Mouse (Mus musculus): ENCODE measurements around the gene Nadk2. TPM values are rescaled to one million over a fixed set of nuclear protein-coding genes. Genes with fewer than 3 reads are reported as not detected.

Gene Nadk2
- polyA plus RNA-seq, 1 experiment from 2014 or later: 33.0 TPM

DNA sequence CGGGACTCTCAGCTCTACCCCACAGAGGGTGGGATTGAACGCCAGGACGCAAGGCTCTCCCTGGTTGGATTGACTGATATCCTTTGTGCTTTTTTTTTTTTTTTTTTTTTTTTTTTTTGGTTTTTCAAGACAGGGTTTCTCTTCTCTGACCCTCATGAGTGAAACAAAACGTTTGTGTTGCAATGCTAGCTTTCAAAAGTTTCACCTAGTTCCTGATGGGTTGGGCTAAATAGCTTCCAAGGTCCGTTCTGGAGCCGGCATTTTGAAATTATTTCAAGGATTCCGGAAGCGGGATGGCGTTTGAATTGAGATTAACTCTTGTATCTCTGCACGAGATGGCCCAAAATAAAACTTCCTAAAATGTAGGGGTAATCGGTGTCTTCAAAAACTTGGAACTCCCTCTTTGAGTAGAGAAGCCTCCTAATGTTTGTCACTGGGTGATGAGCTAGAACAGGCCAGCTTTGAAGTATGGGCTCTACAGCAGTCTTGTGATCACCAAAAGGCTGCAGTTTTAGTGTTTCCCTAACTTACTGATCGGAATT is 2.1 kb downstream of the Nadk2 start:
- H3K4me1 ChIP-seq (ENCODE audit: control insufficient read depth, insufficient read depth, low read length): peaks cover 30% of the 10 kb centered on the region; the same call in 1 of the 2 replicates
- ATAC-seq (ENCODE audit: low FRiP score, low TSS enrichment): no peak
- peak overlapping the region; percentile 90; the same call in 1 of the 2 replicates for H3K4me3 ChIP-seq (ENCODE audit: low read length)
- no peak overlapping the region for H3K9ac ChIP-seq (ENCODE audit: low read depth, low read length)
- H3K36me3 ChIP-seq (ENCODE audit: control insufficient read depth, insufficient read depth, low read length): no peaks in the 10 kb centered on the region
- H3K27me3 ChIP-seq (ENCODE audit: control insufficient read depth, insufficient read depth, low read length): no peaks in the 10 kb centered on the region
- no peak overlapping the region for H3K27ac ChIP-seq (ENCODE audit: low read depth, low read length)
- H3K4me2 ChIP-seq (replicated peaks; ENCODE audit: low read depth, low read length): peak overlapping the region; percentile 72
- WGBS: 52% methylated on average over 12 of the region's 12 CpGs
- no peaks in the 10 kb centered on the region for H3K9me3 ChIP-seq (ENCODE audit: control insufficient read depth, low read length)

DNA sequence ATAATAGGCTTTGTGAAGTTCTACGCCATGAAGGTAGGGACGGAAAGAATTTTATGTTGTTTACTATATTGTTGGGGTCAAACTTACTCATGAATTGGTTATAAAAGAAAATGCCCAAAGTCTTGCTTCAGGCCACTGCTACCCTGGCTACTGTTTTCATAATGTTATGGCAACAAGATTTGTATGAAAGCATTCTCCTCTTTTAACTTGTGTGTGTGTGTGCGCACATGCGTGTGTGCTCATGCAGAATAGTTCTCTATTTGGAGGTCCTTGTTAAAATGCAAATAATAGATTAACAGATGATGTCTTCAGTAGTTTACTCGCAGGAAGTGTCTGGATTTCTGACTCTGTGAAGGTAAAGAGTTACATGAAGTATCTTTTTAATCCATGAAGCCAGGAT is 2.6 kb downstream of the Nadk2 start:
- no peaks in the 10 kb centered on the region for H3K36me3 ChIP-seq (ENCODE audit: control insufficient read depth, insufficient read depth, low read length)
- ATAC-seq (ENCODE audit: low FRiP score, low TSS enrichment): no peak
- no peak overlapping the region for H3K4me2 ChIP-seq (replicated peaks; ENCODE audit: low read depth, low read length)
- no peak overlapping the region for H3K9ac ChIP-seq (ENCODE audit: low read depth, low read length)
- no peak overlapping the region for H3K4me3 ChIP-seq (ENCODE audit: low read length)
- no peak overlapping the region; the same call in 1 of the 2 replicates for H3K27ac ChIP-seq (ENCODE audit: low read depth, low read length)
- peaks cover 31% of the 10 kb centered on the region; the same call in 1 of the 2 replicates for H3K4me1 ChIP-seq (ENCODE audit: control insufficient read depth, insufficient read depth, low read length)
- 73% methylated on average over 5 of the region's 5 CpGs for WGBS
- no peaks in the 10 kb centered on the region for H3K9me3 ChIP-seq (ENCODE audit: control insufficient read depth, low read length)
- H3K27me3 ChIP-seq (ENCODE audit: control insufficient read depth, insufficient read depth, low read length): no peaks in the 10 kb centered on the region

GRCm38 (mm10) chr15:9074139-9074538 is 3.1 kb downstream of the Nadk2 start:
- H3K4me2 ChIP-seq (replicated peaks; ENCODE audit: low read depth, low read length): no peak overlapping the region
- H3K9ac ChIP-seq (ENCODE audit: low read depth, low read length): no peak overlapping the region
- H3K36me3 ChIP-seq (ENCODE audit: control insufficient read depth, insufficient read depth, low read length): no peaks in the 10 kb centered on the region
- no peaks in the 10 kb centered on the region for H3K9me3 ChIP-seq (ENCODE audit: control insufficient read depth, low read length)
- no peak overlapping the region for H3K27ac ChIP-seq (ENCODE audit: low read depth, low read length)
- no peak overlapping the region for H3K4me3 ChIP-seq (ENCODE audit: low read length)
- H3K4me1 ChIP-seq (ENCODE audit: control insufficient read depth, insufficient read depth, low read length): peaks cover 35% of the 10 kb centered on the region; the same call in 1 of the 2 replicates
- ATAC-seq (ENCODE audit: low FRiP score, low TSS enrichment): no peak
- 26% methylated on average over 2 of the region's 2 CpGs for WGBS
- H3K27me3 ChIP-seq (ENCODE audit: control insufficient read depth, insufficient read depth, low read length): no peaks in the 10 kb centered on the region

GRCm38 (mm10) chr15:9074671-9075070 is 3.6 kb downstream of the Nadk2 start:
- 24% methylated on average over 4 of the region's 4 CpGs for WGBS
- no peaks in the 10 kb centered on the region for H3K27me3 ChIP-seq (ENCODE audit: control insufficient read depth, insufficient read depth, low read length)
- ATAC-seq (ENCODE audit: low FRiP score, low TSS enrichment): no peak
- no peak overlapping the region for H3K9ac ChIP-seq (ENCODE audit: low read depth, low read length)
- H3K36me3 ChIP-seq (ENCODE audit: control insufficient read depth, insufficient read depth, low read length): no peaks in the 10 kb centered on the region
- H3K27ac ChIP-seq (ENCODE audit: low read depth, low read length): no peak overlapping the region
- peaks cover 35% of the 10 kb centered on the region; the same call in 1 of the 2 replicates for H3K4me1 ChIP-seq (ENCODE audit: control insufficient read depth, insufficient read depth, low read length)
- H3K4me3 ChIP-seq (ENCODE audit: low read length): no peak overlapping the region
- 0 out of 2 replicates have a peak overlapping the region, but pooled peaks have one; percentile 26 for H3K4me2 ChIP-seq (replicated peaks; ENCODE audit: low read depth, low read length)
- no peaks in the 10 kb centered on the region for H3K9me3 ChIP-seq (ENCODE audit: control insufficient read depth, low read length)

DNA sequence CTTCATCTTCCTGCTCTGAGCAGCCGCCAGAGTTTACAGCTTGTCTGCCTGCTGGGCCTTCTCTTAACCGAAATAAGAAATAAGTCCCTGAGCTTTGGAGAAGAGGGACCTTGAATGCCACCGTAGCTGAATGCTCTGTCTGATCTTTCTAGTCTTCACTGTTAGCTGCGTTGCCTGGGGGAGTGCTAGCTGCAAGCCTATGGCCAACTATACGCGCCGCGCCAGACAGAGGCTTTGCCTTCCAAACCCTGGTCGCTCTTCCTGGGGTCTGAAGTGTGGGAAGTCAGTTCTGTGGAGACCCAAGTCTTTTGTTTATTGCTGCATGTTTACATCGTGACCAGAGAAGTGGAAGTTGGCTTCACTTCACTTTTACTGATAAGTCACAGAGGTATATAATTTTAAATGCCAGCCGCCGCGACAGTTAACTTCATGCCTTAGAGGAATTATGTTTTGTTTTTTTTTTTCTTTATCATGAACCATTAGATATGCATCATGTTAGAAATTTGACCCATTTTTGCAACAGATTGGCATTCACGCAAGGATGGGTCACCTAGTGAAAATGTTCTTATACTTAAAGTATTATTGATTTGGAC is 4.6 kb downstream of the Nadk2 start:
- no peaks in the 10 kb centered on the region for H3K9me3 ChIP-seq (ENCODE audit: control insufficient read depth, low read length)
- 74% methylated on average over 14 of the region's 14 CpGs for WGBS
- H3K4me3 ChIP-seq (ENCODE audit: low read length): no peak overlapping the region
- H3K9ac ChIP-seq (ENCODE audit: low read depth, low read length): no peak overlapping the region
- no peaks in the 10 kb centered on the region for H3K27me3 ChIP-seq (ENCODE audit: control insufficient read depth, insufficient read depth, low read length)
- H3K4me1 ChIP-seq (ENCODE audit: control insufficient read depth, insufficient read depth, low read length): peaks cover 33% of the 10 kb centered on the region; the same call in 1 of the 2 replicates
- no peak for ATAC-seq (ENCODE audit: low FRiP score, low TSS enrichment)
- no peaks in the 10 kb centered on the region for H3K36me3 ChIP-seq (ENCODE audit: control insufficient read depth, insufficient read depth, low read length)
- no peak overlapping the region for H3K4me2 ChIP-seq (replicated peaks; ENCODE audit: low read depth, low read length)
- H3K27ac ChIP-seq (ENCODE audit: low read depth, low read length): no peak overlapping the region

DNA sequence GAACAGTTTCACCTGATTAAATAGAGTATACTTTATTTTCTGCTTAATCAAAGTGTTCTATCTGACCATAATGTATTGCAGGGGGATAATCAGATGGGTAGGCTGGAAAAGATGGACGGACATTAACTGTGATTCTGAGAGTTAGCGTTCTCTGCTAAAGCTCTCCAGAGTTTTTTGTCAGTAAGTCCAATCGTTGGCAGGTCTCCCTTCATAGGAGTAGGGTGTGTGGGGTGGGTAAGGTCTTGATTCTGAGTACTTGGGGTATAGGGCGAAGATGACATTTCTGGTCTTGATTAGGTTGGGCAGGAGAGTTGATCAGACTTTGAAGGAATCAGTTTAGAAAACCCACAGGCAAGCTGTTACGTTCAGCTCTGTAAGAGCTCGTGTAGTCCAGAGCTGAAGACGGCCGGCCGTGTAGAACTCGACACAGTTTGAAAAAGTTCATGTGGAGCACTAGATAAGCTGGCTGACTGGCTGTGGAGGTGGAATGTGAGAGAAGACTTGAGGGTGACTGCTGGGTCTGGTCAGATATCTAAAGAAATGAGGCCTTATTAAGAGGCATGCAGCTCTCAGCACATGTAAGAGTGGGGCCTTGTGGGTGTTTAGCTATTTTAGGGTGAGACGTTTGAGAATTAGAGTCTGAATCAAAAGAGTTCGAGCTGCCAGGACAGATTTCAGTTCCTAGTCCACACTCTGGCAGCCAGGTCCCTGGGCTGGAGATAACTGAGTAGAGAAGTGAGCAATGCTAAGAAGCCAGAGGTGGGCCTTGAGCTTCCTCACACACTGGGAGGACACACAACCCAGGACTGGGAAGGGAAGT is 7.6 kb downstream of the Nadk2 start:
- Histone ChIP-seq H3K4me3 (ENCODE audit: low read length) (no peak overlapping the region), H3K9ac (ENCODE audit: low read depth, low read length) (no peak overlapping the region), H3K4me2 (replicated peaks; ENCODE audit: low read depth, low read length) (no peak overlapping the region), H3K36me3 (ENCODE audit: control insufficient read depth, insufficient read depth, low read length) (no peaks in the 10 kb centered on the region), H3K4me1 (ENCODE audit: control insufficient read depth, insufficient read depth, low read length) (peaks cover 22% of the 10 kb centered on the region; the same call in 1 of the 2 replicates), H3K27me3 (ENCODE audit: control insufficient read depth, insufficient read depth, low read length) (no peaks in the 10 kb centered on the region), H3K9me3 (ENCODE audit: control insufficient read depth, low read length) (no peaks in the 10 kb centered on the region), H3K27ac (ENCODE audit: low read depth, low read length) (no peak overlapping the region)
- 83% methylated on average over 12 of the region's 12 CpGs for WGBS
- no peak for ATAC-seq (ENCODE audit: low FRiP score, low TSS enrichment)

GRCm38 (mm10) chr15:9079626-9080025 is 8.6 kb downstream of the Nadk2 start:
- 51% methylated on average over 5 of the region's 5 CpGs for WGBS
- no peaks in the 10 kb centered on the region for H3K9me3 ChIP-seq (ENCODE audit: control insufficient read depth, low read length)
- ATAC-seq (ENCODE audit: low FRiP score, low TSS enrichment): no peak
- no peaks in the 10 kb centered on the region for H3K27me3 ChIP-seq (ENCODE audit: control insufficient read depth, insufficient read depth, low read length)
- no peak overlapping the region for H3K9ac ChIP-seq (ENCODE audit: low read depth, low read length)
- H3K27ac ChIP-seq (ENCODE audit: low read depth, low read length): 0 out of 2 replicates have a peak overlapping the region, but pooled peaks have one; percentile 17
- H3K4me2 ChIP-seq (replicated peaks; ENCODE audit: low read depth, low read length): no peak overlapping the region
- H3K4me3 ChIP-seq (ENCODE audit: low read length): no peak overlapping the region
- H3K4me1 ChIP-seq (ENCODE audit: control insufficient read depth, insufficient read depth, low read length): peaks cover 19% of the 10 kb centered on the region; the same call in 1 of the 2 replicates
- H3K36me3 ChIP-seq (ENCODE audit: control insufficient read depth, insufficient read depth, low read length): no peaks in the 10 kb centered on the region; the same call in 1 of the 2 replicates

GRCm38 (mm10) chr15:9080206-9080605 is 9.1 kb downstream of the Nadk2 start:
- H3K27ac ChIP-seq (ENCODE audit: low read depth, low read length): no peak overlapping the region
- no peaks in the 10 kb centered on the region; the same call in 1 of the 2 replicates for H3K36me3 ChIP-seq (ENCODE audit: control insufficient read depth, insufficient read depth, low read length)
- no peak overlapping the region for H3K9ac ChIP-seq (ENCODE audit: low read depth, low read length)
- peaks cover 13% of the 10 kb centered on the region; the same call in 1 of the 2 replicates for H3K4me1 ChIP-seq (ENCODE audit: control insufficient read depth, insufficient read depth, low read length)
- no peaks in the 10 kb centered on the region for H3K9me3 ChIP-seq (ENCODE audit: control insufficient read depth, low read length)
- no peaks in the 10 kb centered on the region for H3K27me3 ChIP-seq (ENCODE audit: control insufficient read depth, insufficient read depth, low read length)
- WGBS: 69% methylated on average over 4 of the region's 4 CpGs
- no peak overlapping the region for H3K4me2 ChIP-seq (replicated peaks; ENCODE audit: low read depth, low read length)
- no peak overlapping the region for H3K4me3 ChIP-seq (ENCODE audit: low read length)
- ATAC-seq (ENCODE audit: low FRiP score, low TSS enrichment): no peak

Measured in kidney, embryonic 14.5 days (tissue).